Mouse (Mus musculus) heart, adult 2 months (tissue): Measurements from ENCODE around the gene Foxo1.

Source experiments
- EP300 ChIP-seq: fragments of 200-500 bp; IDR thresholded peaks from 2 replicates; pipeline ENCODE4 v1.6.1; 2011; ENCODE audit warnings: low read depth, low read length, control low read depth; ENCODE audit not compliant: insufficient read depth
- POLR2A ChIP-seq: fragments of 200-500 bp; IDR thresholded peaks from 2 replicates; pipeline ENCODE4 v1.6.1; 2011; ENCODE audit warnings: mild to moderate bottlenecking, low read depth, low read length, control low read depth; ENCODE audit not compliant: insufficient read depth

- TF ChIP-seq POLR2A = no peak
- no peak for TF ChIP-seq EP300
Measured at GRCm38 (mm10) chr3:52251184-52251583, 17.0 kb upstream of the Foxo1 start.
